Mouse (Mus musculus) G1E (cell line): ENCODE measurements around the gene Efemp1. TPM values are rescaled to one million over a fixed set of nuclear protein-coding genes. Genes with fewer than 3 reads are reported as not detected.

Source experiments
- ATAC-seq: 2 replicates; pipeline ENCODE4 v1.8.0; 2016; ENCODE audit warnings: mild to moderate bottlenecking; ENCODE audit not compliant: insufficient number of reproducible peaks, poor library complexity, low FRiP score, severe bottlenecking; ENCODE audit errors: extremely low read depth
- DNase-seq: peaks from one replicate; pipeline ENCODE4 v3.0.0; 2012; ENCODE audit warnings: low spot score
- H3K27me3 ChIP-seq: 2 replicates; pipeline ENCODE4 v1.6.1; 2012; ENCODE audit warnings: mild to moderate bottlenecking, low read length, inconsistent platforms; ENCODE audit not compliant: insufficient read depth
- H3K36me3 ChIP-seq: replicated peaks from 2 replicates; pipeline ENCODE3; 2012; ENCODE audit warnings: mild to moderate bottlenecking, inconsistent platforms
- H3K4me1 ChIP-seq: 2 replicates; pipeline ENCODE4 v1.6.1; 2012; ENCODE audit warnings: low read depth, low read length, inconsistent platforms, mixed read lengths; ENCODE audit not compliant: insufficient read depth
- H3K4me3 ChIP-seq: 2 replicates; pipeline ENCODE4 v1.5.1; 2012; ENCODE audit warnings: low read depth, mild to moderate bottlenecking, inconsistent platforms, low read length, moderate library complexity, mixed read lengths
- H3K9me3 ChIP-seq: replicated peaks from 2 replicates; pipeline ENCODE4 v1.6.1; 2012; ENCODE audit warnings: inconsistent platforms
- CTCF ChIP-seq: IDR thresholded peaks from 2 replicates; pipeline ENCODE4 v1.5.1; 2012; ENCODE audit warnings: low read depth, low read length, inconsistent platforms, mixed read lengths
- GATA1 ChIP-seq: IDR thresholded peaks from 2 replicates; pipeline ENCODE4 v1.6.1; 2012; ENCODE audit warnings: borderline replicate concordance, low read length, inconsistent platforms, mixed read lengths
- GATA2 ChIP-seq: IDR thresholded peaks from 2 replicates; pipeline ENCODE4 v1.6.1; 2012; ENCODE audit warnings: low read depth, low read length, inconsistent platforms, borderline replicate concordance
- POLR2AphosphoS5 ChIP-seq: IDR thresholded peaks from 2 replicates; pipeline ENCODE4 v1.6.1; 2012; ENCODE audit warnings: low read depth, low read length, inconsistent platforms; ENCODE audit not compliant: insufficient replicate concordance
- TAL1 ChIP-seq: conservative IDR thresholded peaks from 2 replicates; pipeline ENCODE4 v1.6.1; 2012; ENCODE audit warnings: low read depth, low read length, inconsistent platforms, mixed read lengths
- polyA plus RNA-seq: library from polyadenylated mRNA; stranded (reverse); fragments of >175 nt; gene quantifications from 2 replicates; pipeline ENCODE4 v1.2.3, GENCODE M21; 2012
- total RNA-seq, 2 experiments: library from RNA; stranded (forward) in 1 of 2; stranded (reverse) in 1 of 2; fragments of 200-1000 nt in 1 of 2; fragments of >200 nt in 1 of 2; fragmentation: Nextera tagmentation in 1 of 2; gene quantifications; 2 replicates each; pipeline ENCODE4 v1.2.3; 2014 to 2017

Gene Efemp1
- total RNA-seq (2014; fragmentation: Nextera tagmentation) (not detected in 2 replicates), total RNA-seq (2017) (0.16 TPM in 1 of 2 replicates, not detected in the other), polyA plus RNA-seq (not detected in 2 replicates)

- TF ChIP-seq TAL1 (no peak), GATA1 (no peak), GATA2 (no peak), CTCF (no peak), POLR2AphosphoS5 (no peak)
- H3K27me3 ChIP-seq: peaks cover 3% of the 10 kb centered on the region; the same call in 1 of the 2 replicates
- ATAC-seq (no peak), DNase-seq (no peak)
- no peak within 1 kb of the TSS for H3K4me3 ChIP-seq
- no peaks in the 10 kb centered on the region for H3K9me3 ChIP-seq
- no peaks in the 10 kb centered on the region for H3K36me3 ChIP-seq
- H3K4me1 ChIP-seq: no peaks in the 10 kb centered on the region
These were observed at the start of gene Efemp1 for GRCm38 (mm10) chr11:28853102-28853800. Gene Efemp1, plus strand, starts transcription at chr11:28853204.

GRCm38 (mm10) chr11:28808685-28809084, 44.3 kb upstream of the Efemp1 start:
- DNase-seq (no peak), ATAC-seq (no peak)
- H3K4me1 ChIP-seq: no peaks in the 10 kb centered on the region
- peaks cover 2% of the 10 kb centered on the region; the same call in 1 of the 2 replicates for H3K27me3 ChIP-seq
- H3K4me3 ChIP-seq: no peak overlapping the region
- TF ChIP-seq GATA1 (no peak), CTCF (no peak), POLR2AphosphoS5 (no peak), TAL1 (no peak), GATA2 (no peak)
- H3K36me3 ChIP-seq: no peaks in the 10 kb centered on the region
- no peaks in the 10 kb centered on the region for H3K9me3 ChIP-seq

GRCm38 (mm10) chr11:28811874-28812273, 41.1 kb upstream of the Efemp1 start:
- H3K4me1 ChIP-seq: no peaks in the 10 kb centered on the region
- H3K4me3 ChIP-seq: no peak overlapping the region
- H3K9me3 ChIP-seq: no peaks in the 10 kb centered on the region
- no peaks in the 10 kb centered on the region for H3K27me3 ChIP-seq
- DNase-seq: no peak
- no peak for ATAC-seq
- H3K36me3 ChIP-seq: no peaks in the 10 kb centered on the region
- TF ChIP-seq GATA1 (no peak), POLR2AphosphoS5 (no peak), CTCF (no peak), GATA2 (no peak)

- DNase-seq: no peak
- no peak for ATAC-seq
- no peaks in the 10 kb centered on the region for H3K36me3 ChIP-seq
- no peaks in the 10 kb centered on the region for H3K9me3 ChIP-seq
- no peak overlapping the region for H3K4me3 ChIP-seq
- no peaks in the 10 kb centered on the region for H3K4me1 ChIP-seq
- no peaks in the 10 kb centered on the region for H3K27me3 ChIP-seq
- TF ChIP-seq POLR2AphosphoS5 (no peak), GATA1 (no peak), TAL1 (no peak), CTCF (no peak), GATA2 (no peak)
These were observed 40.4 kb upstream of the Efemp1 start for GRCm38 (mm10) chr11:28812564-28812963.

GRCm38 (mm10) chr11:28817405-28817804, 35.6 kb upstream of the Efemp1 start:
- no peak overlapping the region for H3K4me3 ChIP-seq
- no peaks in the 10 kb centered on the region for H3K36me3 ChIP-seq
- H3K4me1 ChIP-seq: no peaks in the 10 kb centered on the region
- no peaks in the 10 kb centered on the region for H3K27me3 ChIP-seq
- no peak for TF ChIP-seq TAL1
- TF ChIP-seq CTCF: no peak
- ATAC-seq (no peak), DNase-seq (no peak)
- H3K9me3 ChIP-seq: no peaks in the 10 kb centered on the region

GRCm38 (mm10) chr11:28826950-28827349, 26.1 kb upstream of the Efemp1 start:
- H3K4me3 ChIP-seq: no peak overlapping the region
- TF ChIP-seq GATA1 (no peak), TAL1 (no peak)
- no peaks in the 10 kb centered on the region for H3K4me1 ChIP-seq
- H3K9me3 ChIP-seq: no peaks in the 10 kb centered on the region
- H3K36me3 ChIP-seq: no peaks in the 10 kb centered on the region
- ATAC-seq: no peak
- no peaks in the 10 kb centered on the region for H3K27me3 ChIP-seq
- DNase-seq: no peak

GRCm38 (mm10) chr11:28833809-28834208, 19.2 kb upstream of the Efemp1 start:
- no peaks in the 10 kb centered on the region for H3K27me3 ChIP-seq

More at GRCm38 (mm10) chr11:28833809-28834208, 19.2 kb upstream of the Efemp1 start:
- no peaks in the 10 kb centered on the region for H3K4me1 ChIP-seq
- H3K4me3 ChIP-seq: no peak overlapping the region
- no peaks in the 10 kb centered on the region for H3K36me3 ChIP-seq
- DNase-seq (no peak), ATAC-seq (no peak)
- no peak for TF ChIP-seq GATA1
- TF ChIP-seq POLR2AphosphoS5: no peak
- TF ChIP-seq TAL1: no peak
- TF ChIP-seq GATA2: no peak
- no peaks in the 10 kb centered on the region for H3K9me3 ChIP-seq
